In the genomic region with DNA sequence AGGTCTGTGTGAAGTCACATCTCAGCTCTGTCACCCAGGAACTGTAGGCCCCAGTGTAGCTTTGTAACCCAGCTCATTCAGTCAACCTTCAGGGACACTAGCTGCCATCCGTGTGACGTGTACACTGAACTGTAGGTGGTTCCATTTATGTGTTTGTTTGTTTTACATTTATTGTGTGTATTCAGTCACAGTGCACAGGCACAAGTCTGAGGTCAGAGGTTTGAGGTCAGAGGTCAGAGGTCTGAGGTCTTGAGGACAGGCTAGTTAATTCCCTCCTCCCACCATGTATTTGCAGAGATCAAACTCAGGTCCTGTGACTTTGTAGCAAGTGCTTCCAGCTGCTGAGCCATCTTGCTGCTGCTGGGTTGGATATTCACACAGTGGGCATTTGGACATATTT, we compare ENCODE assay signal across 24 mouse cellular contexts. TPM values are rescaled to one million over a fixed set of nuclear protein-coding genes. Genes with fewer than 3 reads are reported as not detected.
"Had no signal": no experiment of that assay in that cellular context is flagged by ENCODE, and none has a peak within 500 bp of the region (broad histone marks: within the 10 kb centered on the region; RNA-seq: fewer than 3 reads in every experiment).

No protein-coding gene starts in this region.

- H3K9ac ChIP-seq: liver, embryonic 15.5 days; lung, embryonic 14.5 days; midbrain, embryonic 12.5 days; neural tube, embryonic 13.5 days; neural tube, embryonic 15.5 days had no signal

- H3K4me3 ChIP-seq: liver, embryonic 15.5 days; midbrain, embryonic 12.5 days; myocyte; neural tube, embryonic 13.5 days; neural tube, embryonic 15.5 days had no signal

- H3K9me3 ChIP-seq: liver, embryonic 15.5 days; midbrain, embryonic 12.5 days; neural tube, embryonic 13.5 days; neural tube, embryonic 15.5 days had no signal

- ATAC-seq: midbrain, embryonic 16.5 days had no signal

- H3K4me2 ChIP-seq: liver, embryonic 15.5 days; lung, embryonic 14.5 days; midbrain, embryonic 12.5 days; neural tube, embryonic 13.5 days; neural tube, embryonic 15.5 days had no signal

- DNase-seq: lung, adult 18-20 months; lung, embryonic 14.5 days; lung, postnatal 10 days; lung, postnatal 4 days; midbrain, embryonic 14.5 days; retina, postnatal 1 day; right cerebral cortex, adult 18-20 months; right cerebral cortex, postnatal 25 days; right cerebral cortex, postnatal 4 days; spleen, adult 18-20 months; thymus, adult 18-20 months; thymus, postnatal 14 days; thymus, postnatal 36 days had no signal

- H3K4me1 ChIP-seq: liver, embryonic 15.5 days; midbrain, embryonic 12.5 days; neural tube, embryonic 13.5 days; neural tube, embryonic 15.5 days had no signal

- H3K27ac ChIP-seq: liver, embryonic 15.5 days; midbrain, embryonic 12.5 days; neural tube, embryonic 13.5 days; neural tube, embryonic 15.5 days had no signal

- H3K27me3 ChIP-seq: liver, embryonic 15.5 days; midbrain, embryonic 12.5 days; neural tube, embryonic 13.5 days; neural tube, embryonic 15.5 days had no signal

RNA-seq across cellular contexts. Expression of a gene that starts 4.3 kb away (rescaled TPM):
- polyA plus RNA-seq: liver, embryonic 15.5 days; lung, embryonic 14.5 days; midbrain, embryonic 12.5 days; neural tube, embryonic 13.5 days; neural tube, embryonic 15.5 days; small intestine, adult 2 months; stomach, embryonic 14.5 days; stomach, embryonic 16.5 days; thymus, postnatal 0 days had no signal

RNA-seq across cellular contexts. Expression of a gene that starts 40.4 kb away (rescaled TPM):
- polyA plus RNA-seq: liver, embryonic 15.5 days; lung, embryonic 14.5 days; lung, embryonic 16.5 days; midbrain, embryonic 12.5 days; midbrain, embryonic 14.5 days; midbrain, embryonic 16.5 days; neural tube, embryonic 13.5 days; neural tube, embryonic 15.5 days; small intestine, adult 2 months; stomach, embryonic 14.5 days; stomach, embryonic 16.5 days; thymus, postnatal 0 days had no signal
